Mouse (Mus musculus): ENCODE measurements around the gene Gtf2i.

Gtf2i gene

DNA sequence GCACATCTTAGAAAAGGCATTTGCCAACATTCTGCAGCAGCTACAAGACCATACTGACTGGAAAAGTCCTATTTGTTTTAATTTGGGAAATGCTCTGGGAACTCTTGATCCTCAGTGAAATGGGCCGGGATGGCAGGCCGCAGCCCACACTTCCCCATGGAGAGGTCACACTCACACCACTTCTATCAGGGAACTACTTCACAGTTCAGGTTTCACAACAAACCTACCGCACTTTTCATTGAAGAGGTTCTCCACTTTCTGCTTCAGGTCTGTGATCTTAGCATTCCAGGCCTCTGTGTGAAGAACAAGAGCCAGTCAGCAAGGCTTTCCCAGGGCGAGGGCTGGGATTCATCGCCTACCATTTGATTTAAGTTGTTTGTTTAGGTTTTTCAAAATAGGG lies 69.7 kb downstream of the Gtf2i start:
- ChIA-PET POLR2A (interaction anchor here in 3 of 4 experiments (0.6 to 1.3 kb wide), 4 partner anchors 9 to 13 kb away, joined by 3 to 10 read pairs (median 4); no protein-coding TSS in a partner anchor), CTCF (interaction anchor here in 2 of 4 experiments (0.5 to 1.6 kb wide), 3 partner anchors 9 to 21 kb away, joined by 5 to 13 read pairs (median 7); no protein-coding TSS in a partner anchor)

DNA sequence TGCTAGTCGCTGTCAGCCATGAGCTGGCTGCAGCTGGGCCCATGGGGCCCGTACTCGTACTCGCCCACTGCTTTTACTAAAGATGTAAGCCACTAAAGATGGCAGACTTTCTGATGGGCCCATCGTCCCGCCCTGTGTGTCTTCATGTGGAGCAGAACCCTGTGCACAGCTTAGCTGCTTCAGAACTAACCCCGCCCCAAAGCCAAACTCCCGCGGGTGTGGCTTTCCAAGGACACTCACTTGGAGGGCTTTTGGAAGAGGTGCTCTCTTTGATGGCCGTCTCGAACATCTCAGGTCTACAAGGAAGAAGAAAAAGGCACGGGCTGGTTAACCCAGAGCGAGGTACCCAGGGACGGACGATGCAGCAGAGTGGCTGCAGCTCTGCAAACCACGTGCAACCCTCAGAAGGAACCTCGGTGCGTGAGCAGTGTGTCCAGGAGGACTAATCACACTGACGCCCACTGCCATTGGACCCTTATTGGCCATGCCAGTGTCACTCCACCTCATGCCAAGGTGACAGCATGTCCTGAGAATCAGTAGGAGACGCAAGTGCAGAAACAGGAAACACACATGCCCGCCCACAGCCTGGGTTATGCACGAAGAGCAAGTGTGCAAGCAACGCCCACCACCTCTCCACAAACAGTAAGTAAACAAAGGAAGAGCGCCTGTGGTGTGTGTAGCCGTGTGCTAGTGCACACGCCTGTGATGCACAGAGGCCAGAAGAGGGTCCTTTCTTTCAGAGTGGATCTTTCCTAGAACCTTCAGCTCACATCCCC lies 70.7 kb downstream of the Gtf2i start:
- CTCF ChIA-PET = interaction anchor here in 2 of 4 experiments (0.6 to 1.6 kb wide), 2 partner anchors 10 to 53 kb away, joined by 3 to 7 read pairs; no protein-coding TSS in a partner anchor
- POLR2A ChIA-PET = interaction anchor here in 2 of 4 experiments (0.6 to 1.3 kb wide), 6 partner anchors 9 to 95 kb away, joined by 3 to 4 read pairs (median 3); no protein-coding TSS in a partner anchor

DNA sequence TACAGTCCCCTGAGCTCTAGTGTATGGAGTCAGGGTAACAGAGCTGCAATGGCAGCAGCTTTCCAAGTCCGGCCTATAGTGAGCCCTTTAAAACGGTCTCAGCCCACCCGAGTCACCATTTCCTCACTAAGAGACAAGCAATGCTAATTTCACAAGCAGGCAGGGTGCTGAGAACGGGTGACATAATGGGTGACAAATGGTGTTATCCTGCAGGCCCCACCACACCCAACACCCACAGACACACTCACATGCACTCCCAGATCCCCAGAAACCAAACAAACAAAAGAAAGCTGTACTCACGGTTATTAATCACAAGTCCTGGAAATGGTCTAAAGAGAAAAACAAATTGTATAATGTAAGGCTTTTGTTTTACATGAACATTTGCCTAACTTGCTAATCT lies 72.7 kb downstream of the Gtf2i start:
- ChIA-PET POLR2A (no interaction called here), CTCF (no interaction called here)

DNA sequence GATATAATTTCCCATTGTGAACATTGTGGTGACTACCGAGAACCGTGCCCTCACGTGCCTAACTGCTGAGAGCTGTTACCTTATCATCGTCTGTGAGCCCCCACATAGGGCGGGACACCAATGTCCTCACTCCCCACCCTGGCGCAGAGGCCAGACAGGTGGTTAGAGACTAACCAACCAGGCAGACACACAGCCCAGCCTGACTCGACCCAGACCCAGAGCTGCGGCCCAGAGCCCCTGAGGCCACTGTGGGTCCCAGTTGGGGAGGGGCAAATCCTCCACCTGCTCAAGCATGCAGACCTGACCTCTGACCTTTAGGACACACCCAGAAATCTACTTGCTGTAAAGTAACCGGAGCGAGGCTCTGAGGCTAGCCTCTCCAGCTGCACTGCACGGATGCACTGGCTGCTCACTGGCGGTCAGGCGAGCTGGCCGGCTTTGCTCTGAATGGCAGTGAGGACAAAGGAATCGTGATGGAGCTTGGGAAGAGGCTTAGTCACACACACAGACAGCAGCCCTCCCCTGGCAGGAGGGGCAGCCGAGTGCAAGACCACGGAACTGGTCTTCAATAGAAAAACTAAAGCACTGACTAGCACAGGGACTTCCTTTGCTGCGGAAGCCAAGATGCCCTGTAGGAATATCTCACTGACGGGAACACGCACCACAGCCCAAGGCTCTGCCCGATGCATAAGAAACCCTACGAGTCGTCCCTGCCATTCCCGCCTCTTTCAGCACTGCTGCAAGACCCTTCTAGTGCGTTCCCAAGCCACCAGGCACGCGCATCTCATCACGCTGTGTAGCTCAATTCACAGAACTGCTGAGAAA lies 76.4 kb downstream of the Gtf2i start:
- POLR2A ChIA-PET = interaction anchor here in 3 of 4 experiments (0.5 to 3.3 kb wide), 18 partner anchors 9 to 708 kb away, joined by 3 to 11 read pairs (median 4); partner anchors contain the start of genes Cldn4 (in 1 of the 3), Gtf2ird2 (in 1 of the 3) and Ncf1 (in 1 of the 3)
- CTCF ChIA-PET = interaction anchor here in 3 of 4 experiments (0.5 to 1.3 kb wide), 10 partner anchors 10 to 169 kb away, joined by 3 to 6 read pairs (median 3); no protein-coding TSS in a partner anchor

DNA sequence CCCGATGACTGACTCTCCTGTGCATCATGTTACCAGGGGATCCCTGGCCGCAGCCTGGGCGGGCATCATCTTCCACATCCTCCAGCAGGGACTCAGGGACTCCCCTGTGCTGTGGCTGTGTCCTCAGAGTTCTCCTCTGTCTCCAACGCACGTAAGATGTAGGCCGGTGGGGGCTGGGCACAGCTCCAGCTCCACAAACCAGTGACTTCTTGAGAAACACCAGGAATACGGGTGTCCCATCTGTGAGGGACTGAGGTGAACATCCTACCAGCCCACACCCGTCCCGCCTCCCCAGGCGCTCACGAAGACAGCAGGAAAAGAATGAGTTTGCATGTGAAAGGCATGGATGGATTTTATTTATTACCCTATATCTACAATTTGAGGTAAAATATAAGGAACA lies 77.1 kb downstream of the Gtf2i start:
- CTCF ChIA-PET = interaction anchor here in 2 of 4 experiments (1.3 to 1.6 kb wide), 3 partner anchors 9 to 16 kb away, joined by 3 to 4 read pairs (median 3); no protein-coding TSS in a partner anchor
- POLR2A ChIA-PET = interaction anchor here (0.5 to 3.3 kb wide), 12 partner anchors 8 to 54 kb away, joined by 3 to 11 read pairs (median 4); partner anchors contain the start of genes Gtf2ird2 (in 1 of the 4) and Ncf1 (in 1 of the 4)

DNA sequence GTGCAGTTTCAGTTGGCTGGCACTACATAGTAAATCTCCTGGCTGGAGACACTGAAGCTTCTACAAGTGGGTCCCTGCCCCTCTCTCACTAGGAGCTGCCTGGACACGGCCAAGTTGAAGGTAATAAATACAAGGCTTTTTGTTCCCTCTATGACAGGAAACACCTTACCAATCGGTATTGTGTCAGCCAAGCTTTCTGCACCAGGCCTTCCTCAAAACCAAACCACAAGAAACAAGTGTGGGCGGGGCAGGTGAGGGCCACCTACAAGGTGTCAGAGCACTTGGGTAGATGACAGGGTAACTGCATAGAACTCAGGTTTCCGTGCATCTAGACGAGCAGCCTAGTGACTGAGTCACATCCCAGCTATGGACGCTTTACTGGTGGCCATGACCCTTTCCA lies 77.8 kb downstream of the Gtf2i start:
- POLR2A ChIA-PET = interaction anchor here in 3 of 4 experiments (0.5 to 3.3 kb wide), 9 partner anchors 8 to 105 kb away, joined by 3 to 10 read pairs (median 4); partner anchors contain the start of genes Gtf2ird2 (in 1 of the 3) and Rcc1l (in 1 of the 3)
- CTCF ChIA-PET = interaction anchor here in 2 of 4 experiments (1.3 to 1.6 kb wide), 3 partner anchors 9 to 17 kb away, joined by 3 to 4 read pairs (median 3); no protein-coding TSS in a partner anchor

DNA sequence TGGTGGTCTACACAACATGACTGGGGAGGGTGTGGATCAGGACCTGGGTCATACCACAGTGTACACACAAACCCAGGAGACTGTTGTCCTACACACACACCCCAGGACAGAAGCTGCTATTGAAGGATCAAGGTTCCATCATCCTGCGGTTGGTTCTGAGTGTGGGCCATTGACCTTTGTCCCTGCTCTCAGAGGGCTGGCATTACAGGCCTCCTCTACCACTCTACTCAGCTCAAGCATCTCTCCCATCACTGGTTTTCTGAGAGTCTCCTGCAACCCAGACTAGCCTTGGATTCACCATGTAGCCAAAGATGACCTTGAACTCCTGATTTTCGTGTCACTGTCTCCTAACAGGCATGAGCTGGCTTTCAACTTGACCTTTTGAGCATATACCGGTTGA lies 78.3 kb downstream of the Gtf2i start:
- CTCF ChIA-PET = interaction anchor here in 3 of 4 experiments (0.7 to 1.6 kb wide), 4 partner anchors 8 to 63 kb away, joined by 3 to 4 read pairs (median 3); no protein-coding TSS in a partner anchor
- POLR2A ChIA-PET = interaction anchor here in 1 of 4 experiments (0.6 to 3.3 kb wide), 4 partner anchors 9 to 60 kb away, joined by 3 to 10 read pairs (median 5); partner anchors contain the start of genes Gtf2ird2 and Rcc1l

DNA sequence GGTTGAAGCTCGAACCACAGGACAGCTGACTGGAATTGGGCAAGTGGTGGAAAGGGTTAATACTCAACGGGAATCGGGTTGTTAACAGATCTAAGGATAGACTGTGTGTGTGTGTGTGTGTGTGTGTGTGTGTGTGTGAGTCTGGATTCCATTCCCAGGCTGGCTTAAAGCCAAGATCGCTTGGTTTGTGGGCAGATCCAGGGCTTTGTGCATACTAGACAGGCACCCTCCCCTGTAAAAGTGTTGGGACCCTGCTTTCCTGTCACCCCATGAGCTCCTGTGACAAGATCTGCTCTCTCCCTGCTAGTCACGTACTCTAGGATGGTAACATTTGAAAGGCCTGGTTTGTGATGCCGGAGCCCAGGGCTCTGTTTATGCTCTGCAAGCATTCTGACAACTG lies 79.4 kb downstream of the Gtf2i start:
- CTCF ChIA-PET = no interaction called here
- POLR2A ChIA-PET = interaction anchor here in 2 of 4 experiments (0.6 to 3.3 kb wide), 8 partner anchors 9 to 175 kb away, joined by 3 to 10 read pairs (median 4); no protein-coding TSS in a partner anchor

DNA sequence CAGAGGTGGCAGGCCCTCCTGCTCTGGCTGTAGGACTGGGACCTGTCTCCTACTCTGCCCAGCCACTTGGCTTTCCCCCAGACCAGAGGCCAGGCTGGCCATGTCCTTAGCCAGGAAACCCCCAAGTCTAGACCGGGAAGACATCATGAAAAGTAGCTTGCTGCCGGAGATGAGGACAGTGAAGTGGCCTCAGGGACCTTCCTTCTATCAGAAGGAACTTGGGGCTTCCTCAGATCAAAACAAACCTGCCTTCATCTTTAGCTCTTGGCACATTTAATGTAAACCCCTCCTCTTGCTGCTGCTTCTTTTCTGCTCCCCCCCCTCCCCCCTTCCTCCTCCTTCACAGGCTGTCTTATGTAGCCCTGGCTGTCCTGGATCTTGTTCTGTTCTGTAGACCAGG lies 80.4 kb downstream of the Gtf2i start:
- ChIA-PET POLR2A (interaction anchor here in 2 of 4 experiments (0.5 to 1.6 kb wide), 6 partner anchors 9 to 639 kb away, joined by 3 to 6 read pairs (median 4); no protein-coding TSS in a partner anchor), CTCF (interaction anchor here in 1 of 4 experiments (0.5 kb wide), 1 partner anchor 9 kb away, joined by 3 read pairs; no protein-coding TSS in a partner anchor)

DNA sequence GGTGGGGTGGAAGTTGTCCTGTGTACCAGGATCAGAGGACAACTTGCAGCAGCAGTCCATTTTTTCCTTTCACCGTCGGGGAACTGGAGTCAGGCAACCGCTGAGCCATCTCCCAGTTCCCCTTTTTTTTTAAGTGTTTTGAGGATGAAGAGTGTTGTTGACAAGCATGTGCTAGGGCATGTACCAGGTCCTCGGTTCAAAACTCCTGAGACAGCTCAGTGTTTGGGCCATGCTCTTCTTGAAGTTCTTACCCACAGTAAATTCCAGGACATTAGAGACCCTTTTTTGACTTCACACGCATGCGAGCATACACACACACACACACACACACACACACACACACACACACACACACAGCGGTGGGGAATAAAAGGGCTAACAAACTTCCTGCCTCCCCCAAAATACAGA lies 81.3 kb downstream of the Gtf2i start:
- POLR2A ChIA-PET = interaction anchor here in 1 of 4 experiments (0.6 kb wide), 2 partner anchors 10 to 42 kb away, joined by 3 to 4 read pairs; no protein-coding TSS in a partner anchor
- CTCF ChIA-PET = interaction anchor here in 2 of 4 experiments (0.6 to 1.1 kb wide), 2 partner anchors 16 to 701 kb away, joined by 3 to 5 read pairs; no protein-coding TSS in a partner anchor

DNA sequence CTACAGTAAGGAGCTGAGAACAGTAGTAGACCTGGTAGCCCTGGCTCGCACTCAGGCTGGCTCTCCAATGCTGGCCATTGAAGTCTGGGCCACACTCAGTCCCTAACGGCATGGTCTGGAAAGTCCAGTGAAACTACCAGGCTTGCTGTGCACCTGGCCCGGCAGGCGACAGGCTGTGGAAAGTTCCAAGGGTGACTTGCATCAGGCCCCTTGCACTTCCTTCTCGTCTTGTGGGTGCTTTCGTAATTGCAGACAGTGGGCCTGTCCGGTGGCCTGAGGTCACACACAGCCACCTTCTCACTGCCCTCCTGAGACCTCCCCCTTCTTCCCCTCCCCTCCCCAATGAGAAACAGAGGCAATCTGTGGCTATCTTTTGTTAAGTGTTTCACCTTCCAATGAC lies 82.0 kb downstream of the Gtf2i start:
- CTCF ChIA-PET = interaction anchor here in 1 of 4 experiments (1.1 kb wide), 1 partner anchor 15 kb away, joined by 3 read pairs; no protein-coding TSS in a partner anchor
- POLR2A ChIA-PET = interaction anchor here in 2 of 4 experiments (0.6 to 1.1 kb wide), 6 partner anchors 10 to 1730 kb away, joined by 3 to 7 read pairs (median 4); partner anchors contain the start of gene Gtf2ird2 (in 1 of the 2)

DNA sequence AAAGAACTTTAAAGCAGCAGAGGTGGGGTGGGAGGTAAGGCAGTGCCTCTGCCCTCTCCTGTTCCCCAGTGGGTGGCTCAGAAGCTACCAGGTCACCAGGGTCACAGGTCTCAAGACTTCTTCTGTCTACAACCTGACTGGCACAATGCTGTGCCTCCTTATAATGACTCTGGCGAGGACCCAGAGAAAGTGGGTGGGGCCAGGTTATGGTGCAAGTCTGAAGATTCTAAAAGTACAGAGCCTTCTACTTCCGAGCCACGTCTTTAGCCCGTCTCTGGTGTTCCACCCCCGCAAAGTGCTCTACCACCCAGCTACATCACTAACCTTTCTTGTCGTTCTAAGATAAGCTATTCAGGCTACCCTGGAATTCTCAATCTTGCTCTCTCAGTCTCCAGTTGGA lies 82.4 kb downstream of the Gtf2i start:
- POLR2A ChIA-PET = interaction anchor here in 2 of 4 experiments (0.5 to 1.1 kb wide), 5 partner anchors 13 to 1730 kb away, joined by 3 to 7 read pairs (median 3); partner anchors contain the start of gene Gtf2ird2 (in 1 of the 2)

DNA sequence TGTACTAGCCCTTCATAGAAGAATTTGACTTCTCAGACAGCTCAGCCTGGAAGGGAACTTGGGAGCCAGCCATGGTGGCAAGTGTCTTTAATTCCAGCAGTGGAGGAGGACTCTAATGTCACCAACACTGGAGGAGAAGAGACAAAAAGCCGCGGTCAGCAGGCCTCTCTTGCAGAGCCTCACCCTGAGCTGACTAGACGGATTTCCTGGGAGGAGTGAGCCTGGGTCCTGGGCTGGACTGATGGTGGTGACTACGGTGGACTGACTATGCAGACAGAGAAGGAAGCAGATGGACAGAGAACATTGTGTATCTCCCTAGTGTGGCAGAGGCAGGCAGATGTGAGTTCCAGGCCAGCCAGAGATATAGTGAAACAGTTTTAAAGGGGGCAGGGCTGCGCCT lies 83.2 kb downstream of the Gtf2i start:
- ChIA-PET CTCF (no interaction called here), POLR2A (interaction anchor here in 1 of 4 experiments (0.5 kb wide), 1 partner anchor 14 kb away, joined by 3 read pairs; no protein-coding TSS in a partner anchor)

More for the DNA sequence above, 82.4 kb downstream of the Gtf2i start:
- CTCF ChIA-PET = interaction anchor here in 1 of 4 experiments (1.1 kb wide), 1 partner anchor 14 kb away, joined by 3 read pairs; no protein-coding TSS in a partner anchor

DNA sequence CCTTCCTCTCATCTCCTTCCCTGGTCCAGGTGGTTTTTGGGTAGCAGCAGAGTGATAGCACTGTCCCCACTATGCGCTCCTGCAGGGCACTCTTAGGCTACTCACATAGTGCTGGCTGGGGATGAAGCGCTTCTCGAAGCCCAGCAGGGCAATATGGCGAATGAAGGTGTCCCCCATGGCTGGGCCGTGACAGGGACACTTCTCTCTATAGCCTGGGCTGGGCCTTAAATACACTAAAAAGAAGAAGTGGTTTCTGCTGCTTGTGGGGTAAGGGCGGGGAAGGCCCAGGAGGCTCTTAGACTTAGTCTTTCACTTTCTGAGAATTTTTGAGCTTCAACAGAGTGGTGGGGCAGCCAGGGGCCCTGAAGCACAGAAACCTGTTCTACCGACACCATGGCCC lies 85.2 kb downstream of the Gtf2i start, which contains the start of gene Ncf1:
Gene Ncf1, minus strand, starts transcription at position 235 of the 400 bp plus-strand sequence.
- POLR2A ChIA-PET = interaction anchor here in 1 of 4 experiments (1.1 kb wide), 1 partner anchor 8 kb away, joined by 4 read pairs; no protein-coding TSS in a partner anchor

DNA sequence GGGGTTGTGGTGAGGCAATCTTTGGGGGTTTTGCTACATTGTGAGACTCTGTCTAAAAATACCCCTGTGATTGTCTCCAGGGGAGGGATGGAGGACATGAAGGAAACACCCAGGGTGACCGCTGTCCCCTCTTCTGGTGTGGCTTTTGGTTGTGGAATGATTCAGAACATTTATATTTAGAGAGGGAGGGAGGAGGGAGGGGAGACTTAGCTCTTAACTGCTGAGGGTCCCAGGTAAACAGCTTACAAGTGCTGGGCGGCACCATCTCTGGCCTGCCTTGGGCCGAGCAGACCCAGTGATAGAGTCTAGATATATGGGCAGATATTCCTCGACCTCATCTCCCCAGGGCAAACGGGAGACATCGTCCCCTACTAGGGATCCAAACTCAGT lies 86.3 kb downstream of the Gtf2i start:
- ChIA-PET CTCF (interaction anchor here (0.6 to 1.4 kb wide), 20 partner anchors 8 to 996 kb away, joined by 3 to 13 read pairs (median 3); no protein-coding TSS in a partner anchor), POLR2A (interaction anchor here in 3 of 4 experiments (0.7 to 1.4 kb wide), 6 partner anchors 9 to 385 kb away, joined by 3 to 7 read pairs (median 3); no protein-coding TSS in a partner anchor)

More for the DNA sequence above, 85.2 kb downstream of the Gtf2i start, which contains the start of gene Ncf1:
- CTCF ChIA-PET = no interaction called here

DNA sequence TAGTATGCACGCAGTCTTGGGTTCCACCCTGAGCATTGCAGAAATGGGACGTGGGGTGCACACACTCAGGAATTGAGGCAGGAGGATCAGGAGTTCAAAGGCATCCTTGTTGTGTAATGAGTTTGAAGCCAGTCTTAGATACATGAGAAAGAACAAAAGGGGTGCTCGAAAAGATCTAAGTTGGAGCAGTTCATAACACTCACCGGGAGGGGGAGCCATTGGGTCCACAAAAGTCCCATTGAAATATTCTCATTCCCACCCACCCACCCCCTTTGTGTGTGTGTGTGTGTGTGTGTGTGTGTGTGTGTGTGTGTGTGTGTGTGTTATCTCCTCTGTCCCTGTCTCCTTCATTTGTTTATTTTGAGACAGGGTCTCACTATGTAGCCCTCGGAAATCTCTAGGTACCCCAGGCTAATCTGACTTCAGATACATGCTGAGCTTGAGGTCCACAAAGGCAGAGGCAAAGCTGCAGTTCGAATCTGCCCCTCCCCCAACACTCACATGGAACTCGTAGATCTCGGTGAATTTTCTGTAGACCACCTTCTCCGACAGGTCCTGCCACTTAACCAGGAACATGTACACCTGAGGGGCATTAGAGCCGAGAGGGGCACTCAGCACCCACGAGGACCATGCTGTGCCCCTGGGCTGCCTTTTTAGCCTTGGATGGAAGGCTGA lies 86.8 kb downstream of the Gtf2i start:
- ChIA-PET CTCF (interaction anchor here (0.6 to 1.4 kb wide), 20 partner anchors 9 to 997 kb away, joined by 3 to 13 read pairs (median 3); no protein-coding TSS in a partner anchor), POLR2A (interaction anchor here in 3 of 4 experiments (0.7 to 1.4 kb wide), 6 partner anchors 10 to 386 kb away, joined by 3 to 7 read pairs (median 3); no protein-coding TSS in a partner anchor)

DNA sequence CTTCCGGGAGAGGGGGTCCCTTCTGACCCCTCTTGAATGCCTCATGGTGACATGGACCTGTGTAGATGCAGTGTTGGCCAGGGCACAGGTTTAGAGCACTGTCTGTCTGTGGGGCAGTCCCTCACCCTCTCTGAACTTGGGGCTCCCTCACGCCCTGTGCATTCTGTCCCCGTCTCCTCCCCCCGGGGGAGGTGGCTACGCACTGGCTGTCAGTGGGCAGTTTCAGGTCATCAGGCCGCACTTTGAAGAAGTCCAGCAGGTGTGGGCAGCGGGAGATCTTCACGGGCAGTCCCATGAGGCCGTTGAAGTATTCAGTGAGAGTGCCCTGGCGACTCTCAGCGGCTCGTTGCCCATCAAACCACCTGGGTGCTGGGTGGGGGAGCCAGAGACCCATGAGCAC lies 87.6 kb downstream of the Gtf2i start:
- POLR2A ChIA-PET = interaction anchor here in 1 of 4 experiments (2.8 kb wide), 1 partner anchor 10 kb away, joined by 10 read pairs; no protein-coding TSS in a partner anchor
- CTCF ChIA-PET = no interaction called here

Data from embryonic stem cell, embryonic (primary cell).